Mouse (Mus musculus): ENCODE data around the gene Zfp931. TPM values are rescaled to one million over a fixed set of nuclear protein-coding genes. Genes with fewer than 3 reads are reported as not detected.
"Not testable (repeated sequence)": the region's sequence is repeated elsewhere in the genome, so short reads cannot be mapped to it uniquely, and the experiment has no call there.

Zfp931 gene
- polyA plus RNA-seq, 1 experiment: 7.8 TPM

DNA sequence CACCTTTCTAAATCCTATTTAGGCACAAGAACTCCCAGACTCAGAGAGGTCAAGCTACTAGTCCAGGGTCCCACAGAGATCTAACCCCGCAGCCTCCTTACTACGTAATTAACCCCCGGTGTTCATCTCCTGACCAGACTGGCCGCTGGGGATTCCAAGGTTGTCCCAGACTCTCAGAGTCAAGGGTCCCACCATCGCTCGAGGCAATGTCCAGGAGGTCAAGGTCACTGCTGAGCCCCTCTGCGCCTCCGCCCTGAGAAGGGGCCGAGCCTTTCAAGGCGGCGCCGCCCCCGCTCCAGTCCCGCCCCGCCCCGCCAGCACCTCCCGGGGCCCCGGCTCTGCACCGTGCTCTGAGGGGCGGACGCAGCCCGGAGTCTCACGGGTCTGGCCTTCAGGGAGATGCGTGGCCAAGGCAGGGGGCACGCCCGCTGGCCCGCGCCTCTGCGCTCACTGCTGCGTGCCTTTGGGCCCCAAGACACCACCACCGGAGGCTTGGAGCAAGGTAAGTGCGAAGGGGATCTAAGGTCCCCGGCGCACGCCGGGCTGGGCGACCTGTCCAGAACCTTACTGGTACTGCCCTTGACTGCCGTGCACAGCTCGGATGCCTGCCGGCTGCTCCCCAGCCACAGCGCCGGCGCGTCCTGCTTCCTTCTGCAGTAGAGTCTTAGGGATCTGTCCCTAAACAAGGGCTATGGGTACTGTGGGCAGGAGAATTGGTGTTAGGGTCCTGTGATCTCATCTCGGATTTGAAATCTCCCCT, 40.7 kb upstream of the Zfp931 start, which contains the start of gene Phactr3:
TSS of gene Phactr3 (plus strand) at position 175 of the 760 bp plus-strand sequence.
- no peaks in the 10 kb centered on the region for H3K4me1 ChIP-seq (ENCODE audit: control insufficient read depth, insufficient read depth, low read length)
- H3K4me3 ChIP-seq (ENCODE audit: insufficient read depth, low read length): no peak within 1 kb of the TSS
- no peak within 1 kb of the TSS for H3K27ac ChIP-seq (ENCODE audit: insufficient read depth, low read length)
- no peak for TF ChIP-seq CTCF (IDR thresholded peaks at IDR 0.05; ENCODE audit: borderline replicate concordance, insufficient read depth, low read length)
- no peak for TF ChIP-seq POLR2A (IDR thresholded peaks at IDR 0.05; ENCODE audit: low read depth, low read length)

DNA sequence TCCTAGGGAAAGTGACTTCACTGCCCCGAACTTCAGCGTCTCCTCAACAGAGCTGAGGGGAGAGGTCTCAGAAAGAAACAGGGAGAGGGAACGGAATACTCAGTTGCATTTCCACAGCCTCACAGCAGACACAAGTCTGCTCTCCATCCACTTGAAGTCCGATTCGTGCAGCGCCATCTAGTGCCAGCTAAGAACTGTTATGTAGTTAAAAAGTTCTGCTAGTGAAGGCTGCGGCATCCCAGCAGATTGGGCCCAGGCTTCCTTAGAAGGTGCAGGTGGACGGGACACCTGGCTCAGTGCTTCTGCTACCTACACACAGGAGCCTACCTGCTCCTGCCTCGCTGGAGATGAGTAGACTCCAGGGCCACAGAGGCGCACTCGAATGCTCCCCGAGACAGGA, 39.7 kb upstream of the Zfp931 start:
- Histone ChIP-seq H3K27ac (ENCODE audit: insufficient read depth, low read length) (no peak overlapping the region), H3K4me3 (ENCODE audit: insufficient read depth, low read length) (no peak overlapping the region), H3K4me1 (ENCODE audit: control insufficient read depth, insufficient read depth, low read length) (no peaks in the 10 kb centered on the region)
- TF ChIP-seq CTCF (IDR thresholded peaks at IDR 0.05; ENCODE audit: borderline replicate concordance, insufficient read depth, low read length): peak; percentile 56; the same call in 1 of the 2 replicates
- TF ChIP-seq POLR2A (IDR thresholded peaks at IDR 0.05; ENCODE audit: low read depth, low read length): no peak

DNA sequence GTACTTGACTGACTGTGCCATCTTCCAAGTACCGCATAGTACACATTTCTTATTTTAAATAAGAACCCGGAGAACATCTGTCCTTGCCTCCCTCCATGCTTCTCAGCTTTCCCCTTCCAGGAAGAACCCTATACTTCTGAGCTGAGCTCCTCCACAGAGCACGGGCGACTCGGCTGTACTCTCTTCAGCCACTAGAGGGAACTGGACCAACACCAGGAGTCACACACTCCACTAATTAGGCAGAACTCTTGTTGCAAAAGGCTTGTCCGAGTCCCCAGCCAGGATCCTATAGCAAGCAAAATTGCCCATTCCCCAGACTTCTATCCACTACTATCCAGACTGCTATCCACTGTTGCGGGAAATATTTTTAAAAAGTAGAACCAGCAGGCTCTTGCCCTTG, 23.7 kb upstream of the Zfp931 start:
- no peak for TF ChIP-seq POLR2A (IDR thresholded peaks at IDR 0.05; ENCODE audit: low read depth, low read length)
- TF ChIP-seq CTCF (IDR thresholded peaks at IDR 0.05; ENCODE audit: borderline replicate concordance, insufficient read depth, low read length): peak; percentile 28; the same call in 1 of the 2 replicates

DNA sequence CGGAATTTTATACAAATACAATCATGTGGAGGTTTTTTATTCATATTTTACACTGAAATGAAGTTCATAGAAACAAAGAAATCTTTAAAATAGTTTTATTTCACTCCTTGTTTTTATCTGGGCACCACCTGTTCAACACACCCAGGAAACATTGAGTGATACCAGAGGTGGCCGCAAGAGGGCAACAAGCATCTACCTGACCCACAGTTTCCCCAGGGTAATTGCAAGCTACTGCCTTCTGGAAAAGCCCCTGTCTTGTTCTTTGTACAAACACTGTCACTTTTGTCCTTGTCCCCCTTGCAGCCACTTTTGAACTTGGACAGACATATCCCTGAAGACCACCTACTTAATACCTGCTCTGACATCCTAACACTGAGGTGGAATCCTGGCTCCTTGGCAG, 19.7 kb upstream of the Zfp931 start:
- no peaks in the 10 kb centered on the region for H3K4me1 ChIP-seq (ENCODE audit: control insufficient read depth, insufficient read depth, low read length)
- no peak overlapping the region for H3K27ac ChIP-seq (ENCODE audit: insufficient read depth, low read length)
- H3K4me3 ChIP-seq (ENCODE audit: insufficient read depth, low read length): no peak overlapping the region
- TF ChIP-seq CTCF (IDR thresholded peaks at IDR 0.05; ENCODE audit: borderline replicate concordance, insufficient read depth, low read length) (peak; percentile 47; the same call in 1 of the 2 replicates), POLR2A (IDR thresholded peaks at IDR 0.05; ENCODE audit: low read depth, low read length) (no peak)

More for the DNA sequence above, 23.7 kb upstream of the Zfp931 start:
- H3K4me1 ChIP-seq (ENCODE audit: control insufficient read depth, insufficient read depth, low read length): no peaks in the 10 kb centered on the region
- no peak overlapping the region for H3K4me3 ChIP-seq (ENCODE audit: insufficient read depth, low read length)
- no peak overlapping the region for H3K27ac ChIP-seq (ENCODE audit: insufficient read depth, low read length)

DNA sequence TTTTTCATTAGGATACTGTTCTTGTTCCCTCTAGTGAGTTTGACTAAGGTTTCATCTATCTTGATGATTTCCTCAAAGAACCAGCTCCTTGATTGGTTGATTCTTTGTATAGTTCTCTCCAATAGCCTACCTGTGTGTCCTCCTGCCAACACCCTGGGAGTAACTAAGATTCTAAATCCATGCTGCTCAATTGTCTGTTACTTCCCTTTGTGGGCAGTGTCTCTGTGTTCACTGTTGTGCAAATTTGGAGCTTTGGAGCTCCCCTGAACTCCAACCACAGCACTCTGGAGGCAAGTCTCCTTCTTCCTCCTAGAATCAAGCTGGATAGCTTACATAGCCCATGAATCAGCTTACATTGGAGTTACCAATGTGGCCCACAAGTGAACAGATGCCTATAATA, 11.3 kb upstream of the Zfp931 start:
- TF ChIP-seq POLR2A (IDR thresholded peaks at IDR 0.05; ENCODE audit: low read depth, low read length) (no peak), CTCF (IDR thresholded peaks at IDR 0.05; ENCODE audit: borderline replicate concordance, insufficient read depth, low read length) (no peak)
- Histone ChIP-seq H3K27ac (ENCODE audit: insufficient read depth, low read length) (no peak overlapping the region), H3K4me1 (ENCODE audit: control insufficient read depth, insufficient read depth, low read length) (no peaks in the 10 kb centered on the region), H3K4me3 (ENCODE audit: insufficient read depth, low read length) (no peak overlapping the region)

DNA sequence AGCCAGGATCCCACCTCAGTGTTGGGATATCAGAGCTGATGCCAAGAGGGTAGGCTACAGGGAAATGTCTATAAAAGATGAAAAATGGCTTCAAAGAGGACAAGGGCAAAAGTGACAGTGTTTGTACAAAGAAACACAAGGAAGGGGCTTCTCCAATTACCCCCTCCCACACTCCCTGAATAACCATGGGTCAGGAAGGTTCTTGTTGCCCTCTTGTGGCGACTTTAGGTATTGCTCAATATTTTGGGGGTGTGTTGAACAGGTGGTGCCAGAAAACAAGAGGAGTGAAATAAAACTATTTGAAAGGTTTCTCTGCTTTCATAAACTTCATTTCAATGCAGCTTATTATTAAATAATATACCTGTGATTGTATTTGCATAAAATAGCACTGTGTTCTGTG, 20.1 kb downstream of the Zfp931 start:
- Histone ChIP-seq H3K4me1 (ENCODE audit: control insufficient read depth, insufficient read depth, low read length) (no peaks in the 10 kb centered on the region), H3K27ac (ENCODE audit: insufficient read depth, low read length) (no peak overlapping the region), H3K4me3 (ENCODE audit: insufficient read depth, low read length) (no peak overlapping the region)
- TF ChIP-seq POLR2A (IDR thresholded peaks at IDR 0.05; ENCODE audit: low read depth, low read length) (no peak), CTCF (IDR thresholded peaks at IDR 0.05; ENCODE audit: borderline replicate concordance, insufficient read depth, low read length) (no peak)

DNA sequence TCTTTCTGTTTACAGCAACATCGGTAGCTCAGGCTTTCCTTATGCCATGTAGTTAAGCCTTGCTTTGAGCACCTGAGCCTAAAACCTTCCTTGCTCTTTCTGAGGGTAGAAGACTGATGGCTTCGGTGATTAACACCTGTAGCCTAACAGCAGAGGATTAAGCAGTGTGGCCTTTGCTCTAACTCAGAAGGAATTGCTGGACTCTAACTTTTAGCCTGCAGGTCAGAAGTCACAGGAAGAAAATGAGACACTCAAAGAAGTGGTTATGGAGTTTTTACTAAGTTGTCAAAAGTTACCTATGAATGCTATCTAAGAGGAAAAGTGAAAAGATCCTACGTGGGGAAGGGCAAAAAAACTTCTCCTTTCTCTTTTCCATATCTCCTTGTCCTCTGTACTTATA, 50.7 kb downstream of the Zfp931 start:
- H3K4me3 ChIP-seq (ENCODE audit: insufficient read depth, low read length); H3K4me1 ChIP-seq (ENCODE audit: control insufficient read depth, insufficient read depth, low read length); H3K27ac ChIP-seq (ENCODE audit: insufficient read depth, low read length): not testable (repeated sequence)

DNA sequence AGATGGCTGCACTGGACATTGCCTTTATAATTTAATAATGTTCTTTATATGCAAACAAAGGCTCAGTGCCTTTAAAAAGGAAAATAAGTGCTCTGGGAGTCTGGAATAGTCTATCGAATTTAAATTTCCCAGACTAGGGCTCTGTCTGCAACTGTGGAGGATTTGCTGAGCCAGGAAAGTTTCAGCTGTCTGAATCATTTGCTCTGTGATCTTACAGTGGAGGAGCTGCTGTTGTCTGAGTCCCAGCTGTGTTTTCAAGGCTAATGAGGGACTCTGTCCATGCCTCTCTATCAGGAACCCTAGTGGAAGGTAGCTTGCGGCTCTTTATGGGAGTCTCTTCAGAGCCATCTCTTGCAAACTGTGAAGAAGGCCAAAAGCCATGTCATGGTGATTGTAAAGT, 54.4 kb downstream of the Zfp931 start:
- H3K27ac ChIP-seq (ENCODE audit: insufficient read depth, low read length); H3K4me1 ChIP-seq (ENCODE audit: control insufficient read depth, insufficient read depth, low read length): not testable (repeated sequence)
- H3K4me3 ChIP-seq (ENCODE audit: insufficient read depth, low read length): peak overlapping the region; percentile 60

DNA sequence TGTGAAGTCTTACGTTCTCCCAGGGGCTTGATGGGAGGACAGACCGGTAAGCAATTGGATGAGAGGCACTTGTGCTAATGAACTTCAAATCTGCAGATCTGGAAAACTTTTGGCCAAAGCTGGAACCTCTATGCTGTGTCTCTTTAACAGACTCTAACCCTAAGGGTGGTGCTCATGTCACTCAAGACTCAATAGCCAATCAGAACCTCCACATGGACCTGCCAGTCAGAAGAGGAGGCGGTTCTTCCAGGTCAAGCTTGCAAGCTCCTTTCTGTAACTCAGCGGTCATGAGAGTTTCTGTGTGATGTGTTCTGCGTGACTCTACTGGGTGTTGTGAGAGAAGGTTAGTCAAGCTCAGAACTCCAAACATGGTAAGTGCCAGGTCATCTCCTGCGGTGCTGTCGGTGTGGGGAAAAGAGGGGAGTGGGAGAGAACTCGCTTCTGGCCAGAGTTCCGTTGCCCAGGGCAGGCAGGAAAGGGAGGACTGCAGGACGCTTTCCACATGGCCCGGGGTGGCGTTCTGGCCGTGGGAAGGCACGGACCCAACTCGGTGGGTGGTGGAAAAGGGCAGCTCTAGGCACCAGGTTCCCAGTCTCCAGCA, 55.2 kb downstream of the Zfp931 start, which contains the start of gene Zfp971:
TSS of gene Zfp971 (plus strand) at position 274 of the 601 bp plus-strand sequence.
- peak within 1 kb of the TSS; percentile 60 for H3K4me3 ChIP-seq (ENCODE audit: insufficient read depth, low read length)
- H3K27ac ChIP-seq (ENCODE audit: insufficient read depth, low read length): 0 out of 2 replicates have a peak within 1 kb of the TSS, but pooled peaks have one; percentile 1
- TF ChIP-seq POLR2A (IDR thresholded peaks at IDR 0.05; ENCODE audit: low read depth, low read length): peak; percentile 43; the same call in 1 of the 2 replicates
- H3K4me1 ChIP-seq (ENCODE audit: control insufficient read depth, insufficient read depth, low read length): not testable (repeated sequence)

DNA sequence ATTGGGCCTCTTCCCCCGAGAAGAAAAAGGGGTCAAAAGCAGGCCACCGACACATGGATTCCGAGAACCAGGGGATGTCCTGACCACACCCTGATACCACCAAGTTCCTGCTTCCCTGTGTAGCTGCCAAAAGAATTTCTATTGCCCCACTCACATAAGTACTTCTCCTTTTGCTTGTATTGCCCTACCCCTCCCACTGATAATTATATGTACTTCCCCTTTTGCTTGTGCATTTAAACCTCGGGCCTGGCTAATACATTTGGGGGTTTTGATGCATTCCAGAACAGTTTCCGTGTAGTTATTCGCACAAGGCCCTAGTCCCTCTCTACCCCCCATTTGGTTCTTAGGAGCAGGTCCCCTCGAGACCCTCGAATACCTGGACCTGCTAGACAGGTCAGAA, 57.5 kb downstream of the Zfp931 start:
- not testable (repeated sequence) for H3K4me1 ChIP-seq (ENCODE audit: control insufficient read depth, insufficient read depth, low read length); H3K4me3 ChIP-seq (ENCODE audit: insufficient read depth, low read length); H3K27ac ChIP-seq (ENCODE audit: insufficient read depth, low read length)

DNA sequence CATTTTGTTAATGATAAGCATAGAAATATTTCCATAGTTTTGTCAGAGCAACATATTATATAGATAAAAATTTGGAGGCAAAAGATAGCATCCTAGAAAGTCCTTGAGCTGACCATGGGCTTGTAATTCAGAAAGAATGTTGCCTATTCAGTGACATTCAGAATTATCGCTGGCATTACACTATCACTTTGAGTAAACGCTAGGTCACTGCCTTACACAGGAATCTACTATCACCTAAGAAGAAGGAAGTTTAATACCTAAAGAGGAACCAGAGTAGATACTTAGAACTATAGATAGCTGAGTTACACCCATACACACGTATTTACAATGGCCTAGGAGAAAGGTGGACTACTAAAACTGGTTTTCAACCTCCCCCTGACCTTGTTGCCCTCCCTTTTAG, 58.8 kb downstream of the Zfp931 start:
- H3K4me3 ChIP-seq (ENCODE audit: insufficient read depth, low read length); H3K4me1 ChIP-seq (ENCODE audit: control insufficient read depth, insufficient read depth, low read length); H3K27ac ChIP-seq (ENCODE audit: insufficient read depth, low read length): not testable (repeated sequence)

Other genes with a start within 250 kb of the Zfp931 start
- 65.0 and 81.6 TPM in 2 replicates for gene Gm14325, start 238.1 kb downstream of the Zfp931 start, polyA plus RNA-seq (2011; ENCODE audit: insufficient read length, low read depth, missing spikeins)
- 3.0 and 3.4 TPM in 2 replicates for gene Gm14327, start 181.4 kb downstream of the Zfp931 start, polyA plus RNA-seq (2011; ENCODE audit: insufficient read length, low read depth, missing spikeins)
- 1.5 TPM in 1 of 2 replicates, not detected in the other for gene Zfp972, start 152.9 kb downstream of the Zfp931 start, polyA plus RNA-seq (2011; ENCODE audit: insufficient read length, low read depth, missing spikeins)
- 15.4 and 18.0 TPM in 2 replicates for gene Gm14326, start 121.2 kb downstream of the Zfp931 start, polyA plus RNA-seq (2011; ENCODE audit: insufficient read length, low read depth, missing spikeins)
- 8.3 and 10.7 TPM in 2 replicates for gene Zfp971, start 55.2 kb downstream of the Zfp931 start, polyA plus RNA-seq (2011; ENCODE audit: insufficient read length, low read depth, missing spikeins)
- not detected in 2 replicates for gene Phactr3, start 40.5 kb upstream of the Zfp931 start, polyA plus RNA-seq (2011; ENCODE audit: insufficient read length, low read depth, missing spikeins)

All from embryonic fibroblast, embryonic 13.5 days (primary cell).